Mouse (Mus musculus) neural tube, embryonic 12.5 days (tissue): ENCODE data around the gene Abhd16a. TPM values are rescaled to one million over a fixed set of nuclear protein-coding genes. Genes with fewer than 3 reads are reported as not detected.

ENCODE experiments used
- ATAC-seq: fragments of 200-750 bp; cut with Nextera tagmentation; 2 replicates; pipeline ENCODE4 v1.8.0; 2017; ENCODE audit warnings: low read depth, mild to moderate bottlenecking, moderate TSS enrichment, moderate library complexity; ENCODE audit not compliant: low FRiP score
- H3K27ac ChIP-seq: fragments of 300-500 bp; sonication (generic); 2 replicates; pipeline ENCODE4 v1.5.1; 2016
- H3K27me3 ChIP-seq: fragments of 300-500 bp; sonication (generic); replicated peaks from 2 replicates; pipeline ENCODE4 v1.6.1; 2016; ENCODE audit warnings: mild to moderate bottlenecking
- H3K36me3 ChIP-seq: fragments of 300-500 bp; sonication (generic); 2 replicates; pipeline ENCODE4 v1.6.1; 2016; ENCODE audit warnings: mild to moderate bottlenecking
- H3K4me1 ChIP-seq: fragments of 300-500 bp; sonication (generic); 2 replicates; pipeline ENCODE4 v1.6.1; 2016
- H3K4me2 ChIP-seq: fragments of 300-500 bp; sonication (generic); replicated peaks from 2 replicates; pipeline ENCODE4 v1.6.1; 2016; ENCODE audit warnings: mild to moderate bottlenecking
- H3K4me3 ChIP-seq: fragments of 300-500 bp; sonication (generic); 2 replicates; pipeline ENCODE4 v1.5.1; 2016
- H3K9ac ChIP-seq: fragments of 300-500 bp; sonication (generic); 2 replicates; pipeline ENCODE4 v1.6.1; 2016; ENCODE audit warnings: mild to moderate bottlenecking
- H3K9me3 ChIP-seq: fragments of 300-500 bp; sonication (generic); 2 replicates; pipeline ENCODE4 v1.6.1; 2016; ENCODE audit warnings: mild to moderate bottlenecking
- WGBS: fragments of 180-500 bp; shearing (Covaris S2); methylation state at CpG from one replicate; pipeline ENCODE4 v1.1.7; 2016; 5-methylcytosine and 5-hydroxymethylcytosine counted together
- polyA plus RNA-seq: library from polyadenylated mRNA; unstranded; fragments of >200 nt; fragmentation: Nextera tagmentation; extraction: Ambion mirVana; gene quantifications from 2 replicates; pipeline ENCODE4 v1.2.1, GENCODE M21; 2016

Gene Abhd16a
- polyA plus RNA-seq, 1 experiment from 2014 or later, result 83.6 TPM

GRCm38 (mm10) chr17:35050126-35050750 is 38.8 kb upstream of the Abhd16a start:
- no peak for ATAC-seq
- H3K4me1 ChIP-seq, result peaks cover 56% of the 10 kb centered on the region
- WGBS, result under 1% methylated on average over 27 of the region's 27 CpGs

DNA sequence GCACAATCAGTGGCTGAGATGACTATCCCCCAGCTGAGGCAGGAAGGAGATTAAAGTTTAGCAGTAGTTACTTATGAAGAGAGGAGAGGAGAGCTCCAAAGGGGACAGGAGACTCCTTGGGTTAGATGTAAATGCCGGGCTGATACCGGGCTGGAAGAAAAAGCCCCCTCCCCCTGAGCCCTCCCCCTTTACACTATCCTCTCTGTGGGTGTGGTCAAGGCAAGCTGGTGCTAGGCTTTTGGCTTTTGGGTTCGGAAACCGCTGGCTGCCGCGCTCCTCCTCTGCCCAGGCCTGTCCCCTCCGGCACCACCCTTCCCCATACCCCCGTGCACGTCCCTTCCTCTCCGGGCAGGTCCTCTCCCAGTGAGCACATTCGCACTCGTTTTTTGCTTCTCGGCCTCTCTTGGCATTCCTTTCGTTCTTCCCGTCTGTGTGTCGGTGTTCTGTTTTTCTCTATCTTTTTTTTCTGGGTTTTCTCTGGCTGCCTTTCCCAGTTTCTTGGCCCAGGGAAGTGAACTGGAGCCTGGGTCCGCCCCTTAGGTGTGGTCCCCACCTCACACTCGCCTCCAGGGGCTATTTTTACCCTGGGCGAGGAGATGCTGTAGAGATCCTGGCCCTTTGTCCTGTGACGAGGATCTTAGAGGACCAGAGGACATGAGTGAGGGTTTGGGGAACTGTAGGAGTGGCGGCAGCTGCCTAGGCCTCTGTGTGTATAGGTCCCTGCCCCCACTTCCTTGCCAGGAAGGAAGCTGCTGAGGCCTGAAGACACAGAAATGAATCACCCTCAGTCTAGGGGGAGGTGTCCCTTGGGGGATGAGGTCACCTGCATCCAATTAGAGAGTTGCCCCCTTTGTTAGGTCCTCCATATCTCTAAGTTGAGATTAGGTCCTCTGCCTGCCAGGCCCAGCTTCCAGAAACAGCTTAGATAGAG is 37.6 kb upstream of the Abhd16a start:
- Histone ChIP-seq H3K4me1 (peaks cover 52% of the 10 kb centered on the region), H3K4me2 (peak overlapping the region; percentile 82), H3K4me3 (peak overlapping the region; percentile 42), H3K27ac (peak overlapping the region; percentile 83), H3K27me3 (no peaks in the 10 kb centered on the region), H3K36me3 (peaks cover 33% of the 10 kb centered on the region), H3K9ac (peak overlapping the region; percentile 80), H3K9me3 (no peaks in the 10 kb centered on the region)
- WGBS, result 2% methylated on average over 21 of the region's 21 CpGs
- peak; percentile 61 for ATAC-seq

More at GRCm38 (mm10) chr17:35050126-35050750, 38.8 kb upstream of the Abhd16a start:
- H3K27ac ChIP-seq, result peak overlapping the region; percentile 69
- H3K27me3 ChIP-seq, result no peaks in the 10 kb centered on the region
- H3K9me3 ChIP-seq, result no peaks in the 10 kb centered on the region
- H3K4me3 ChIP-seq, result peak overlapping the region; percentile 42
- H3K4me2 ChIP-seq, result peak overlapping the region; percentile 82
- H3K36me3 ChIP-seq, result peaks cover 22% of the 10 kb centered on the region
- H3K9ac ChIP-seq, result peak overlapping the region; percentile 80

GRCm38 (mm10) chr17:35052271-35052798 is 36.7 kb upstream of the Abhd16a start:
- peak overlapping the region; percentile 82 for H3K4me2 ChIP-seq
- H3K27me3 ChIP-seq, result no peaks in the 10 kb centered on the region
- peak overlapping the region; percentile 83 for H3K27ac ChIP-seq
- peaks cover 35% of the 10 kb centered on the region for H3K36me3 ChIP-seq
- WGBS, result 84% methylated on average over 12 of the region's 12 CpGs
- no peaks in the 10 kb centered on the region for H3K9me3 ChIP-seq
- peak overlapping the region; percentile 42 for H3K4me3 ChIP-seq
- peaks cover 46% of the 10 kb centered on the region for H3K4me1 ChIP-seq
- ATAC-seq, result no peak
- peak overlapping the region; percentile 80 for H3K9ac ChIP-seq

GRCm38 (mm10) chr17:35055691-35056495 is 33.2 kb upstream of the Abhd16a start:
- H3K27me3 ChIP-seq, result no peaks in the 10 kb centered on the region
- no peak for ATAC-seq
- H3K4me1 ChIP-seq, result peaks cover 40% of the 10 kb centered on the region
- H3K27ac ChIP-seq, result no peak overlapping the region
- no peaks in the 10 kb centered on the region for H3K9me3 ChIP-seq
- 92% methylated on average over 7 of the region's 7 CpGs for WGBS
- H3K4me2 ChIP-seq, result no peak overlapping the region
- H3K4me3 ChIP-seq, result no peak overlapping the region
- H3K9ac ChIP-seq, result no peak overlapping the region
- H3K36me3 ChIP-seq, result peaks cover 43% of the 10 kb centered on the region

GRCm38 (mm10) chr17:35057090-35057489 is 32.0 kb upstream of the Abhd16a start:
- 79% methylated on average over 3 of the region's 3 CpGs for WGBS
- no peak overlapping the region for H3K4me2 ChIP-seq
- no peaks in the 10 kb centered on the region for H3K27me3 ChIP-seq
- ATAC-seq, result no peak
- H3K27ac ChIP-seq, result no peak overlapping the region
- H3K4me1 ChIP-seq, result peaks cover 30% of the 10 kb centered on the region
- peaks cover 53% of the 10 kb centered on the region for H3K36me3 ChIP-seq
- no peaks in the 10 kb centered on the region for H3K9me3 ChIP-seq
- no peak overlapping the region for H3K9ac ChIP-seq
- no peak overlapping the region for H3K4me3 ChIP-seq

- H3K27me3 ChIP-seq, result no peaks in the 10 kb centered on the region
- 0 out of 2 replicates have a peak, but pooled peaks have one; percentile 0 for ATAC-seq
- no peak overlapping the region for H3K4me3 ChIP-seq
- H3K36me3 ChIP-seq, result peaks cover 56% of the 10 kb centered on the region
- H3K9ac ChIP-seq, result 0 out of 2 replicates have a peak overlapping the region, but pooled peaks have one; percentile 13
- H3K27ac ChIP-seq, result no peak overlapping the region
- 70% methylated on average over 9 of the region's 9 CpGs for WGBS
- H3K4me1 ChIP-seq, result peaks cover 21% of the 10 kb centered on the region
- H3K9me3 ChIP-seq, result no peaks in the 10 kb centered on the region
- H3K4me2 ChIP-seq, result peak overlapping the region; percentile 94
These were observed 30.7 kb upstream of the Abhd16a start for GRCm38 (mm10) chr17:35058316-35058715.

DNA sequence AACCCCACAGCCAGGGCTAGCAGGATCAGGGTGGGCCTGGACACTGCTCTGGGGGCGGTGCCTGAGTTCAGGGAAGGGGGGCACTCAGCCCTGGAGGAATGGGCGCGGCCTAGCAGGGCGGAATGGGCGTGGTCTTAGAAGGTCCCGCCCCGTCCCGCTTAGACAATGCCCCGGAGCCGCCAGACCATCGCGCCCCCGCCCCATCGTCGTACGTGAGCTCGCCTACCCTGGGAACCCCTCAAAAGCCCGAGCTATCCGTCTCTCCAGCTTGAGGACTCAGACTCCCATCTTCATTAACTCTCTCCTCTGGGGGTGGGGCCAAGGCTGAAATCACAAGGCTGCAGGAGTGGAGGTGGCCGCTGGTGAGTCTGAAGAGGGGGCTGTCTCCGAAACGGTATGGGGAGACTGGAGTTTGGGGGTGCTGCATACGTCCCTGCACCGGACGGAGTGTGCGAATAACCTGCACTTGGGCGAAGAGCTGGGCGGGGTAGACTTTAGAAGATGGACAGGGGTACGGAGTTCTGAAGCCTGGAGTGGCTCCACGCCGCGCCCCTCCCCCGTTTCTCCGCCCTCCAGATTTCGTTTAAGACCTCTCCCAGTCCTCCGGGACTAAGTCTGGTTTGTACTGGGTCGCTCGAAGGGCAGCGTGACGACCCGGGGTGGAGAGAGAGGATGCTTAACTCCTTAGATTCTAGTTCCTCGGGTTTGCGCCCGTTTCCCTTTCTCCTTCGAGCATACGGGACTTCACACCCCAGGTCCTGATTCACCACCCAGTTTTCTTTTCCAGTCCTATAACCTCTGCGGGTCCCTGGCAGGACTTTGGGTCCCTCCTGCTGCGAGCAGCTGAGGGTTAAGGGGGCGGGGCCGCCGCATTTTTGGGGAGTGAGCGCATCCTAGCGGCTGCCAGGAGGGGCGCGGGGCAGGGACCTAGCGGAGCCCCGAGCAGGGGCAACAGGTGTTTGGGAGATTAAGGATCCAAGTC is 29.9 kb upstream of the Abhd16a start, which contains the start of gene Ddah2:
Gene Ddah2 (plus strand): TSS at position 125 of the 982 bp plus-strand sequence.
- Histone ChIP-seq H3K27me3 (0 out of 2 replicates have a peak, but pooled peaks cover 3% of the 10 kb centered on the region), H3K9me3 (no peaks in the 10 kb centered on the region), H3K4me3 (peak within 1 kb of the TSS; percentile 80), H3K27ac (peak within 1 kb of the TSS; percentile 75), H3K36me3 (peaks cover 50% of the 10 kb centered on the region), H3K9ac (peak within 1 kb of the TSS; percentile 86), H3K4me1 (peaks cover 23% of the 10 kb centered on the region), H3K4me2 (peak within 1 kb of the TSS; percentile 94)
- WGBS, result under 1% methylated on average over 57 of the region's 57 CpGs
- ATAC-seq, result peak; percentile 93

GRCm38 (mm10) chr17:35060071-35060470 is 29.0 kb upstream of the Abhd16a start:
- peak overlapping the region; percentile 80 for H3K4me3 ChIP-seq
- 0 out of 2 replicates have a peak, but pooled peaks have one; percentile 0 for ATAC-seq

DNA sequence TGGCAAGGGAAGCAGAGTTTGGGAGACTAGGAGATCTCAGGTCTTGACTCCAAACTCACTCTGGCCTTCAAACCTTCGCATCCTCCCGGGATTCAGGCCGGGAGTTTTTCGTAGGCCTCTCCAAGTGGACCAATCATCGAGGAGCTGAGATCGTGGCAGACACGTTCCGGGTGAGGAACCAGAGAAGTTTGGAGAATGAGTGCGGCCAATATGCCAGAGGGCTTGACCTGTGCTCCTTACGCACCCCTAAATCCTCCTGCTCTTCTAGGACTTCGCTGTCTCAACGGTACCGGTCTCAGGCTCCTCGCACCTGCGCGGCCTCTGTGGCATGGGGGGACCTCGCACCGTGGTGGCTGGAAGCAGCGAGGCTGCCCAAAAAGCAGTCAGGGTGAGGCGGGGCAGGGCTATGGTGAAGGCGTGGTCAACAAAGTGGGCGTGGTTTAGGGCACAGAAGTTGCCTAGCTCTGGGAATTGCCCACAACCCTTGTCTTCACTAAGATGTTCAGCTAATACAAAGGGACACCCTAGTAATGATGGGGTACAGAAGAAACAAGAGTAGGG is 28.2 kb upstream of the Abhd16a start:
- peak overlapping the region; percentile 94 for H3K4me2 ChIP-seq
- H3K4me3 ChIP-seq, result peak overlapping the region; percentile 80; the same call in 1 of the 2 replicates
- H3K9ac ChIP-seq, result peak overlapping the region; percentile 86; the same call in 1 of the 2 replicates
- ATAC-seq, result no peak
- no peak overlapping the region for H3K27ac ChIP-seq
- peaks cover 36% of the 10 kb centered on the region for H3K4me1 ChIP-seq
- H3K9me3 ChIP-seq, result no peaks in the 10 kb centered on the region
- peaks cover 11% of the 10 kb centered on the region for H3K27me3 ChIP-seq
- peaks cover 39% of the 10 kb centered on the region for H3K36me3 ChIP-seq
- WGBS, result 57% methylated on average over 22 of the region's 22 CpGs

More at GRCm38 (mm10) chr17:35060071-35060470, 29.0 kb upstream of the Abhd16a start:
- peak overlapping the region; percentile 94 for H3K4me2 ChIP-seq
- H3K27ac ChIP-seq, result no peak overlapping the region
- peak overlapping the region; percentile 86 for H3K9ac ChIP-seq
- peaks cover 46% of the 10 kb centered on the region for H3K36me3 ChIP-seq
- H3K27me3 ChIP-seq, result 0 out of 2 replicates have a peak, but pooled peaks cover 4% of the 10 kb centered on the region
- H3K4me1 ChIP-seq, result peaks cover 29% of the 10 kb centered on the region
- no peaks in the 10 kb centered on the region for H3K9me3 ChIP-seq
- WGBS, result 23% methylated on average over 14 of the region's 14 CpGs

- Histone ChIP-seq H3K9ac (no peak overlapping the region; the same call in 1 of the 2 replicates), H3K4me2 (peak overlapping the region; percentile 94), H3K36me3 (peaks cover 35% of the 10 kb centered on the region), H3K9me3 (no peaks in the 10 kb centered on the region), H3K4me3 (no peak overlapping the region), H3K4me1 (peaks cover 37% of the 10 kb centered on the region), H3K27me3 (peaks cover 16% of the 10 kb centered on the region), H3K27ac (no peak overlapping the region)
- WGBS, result 85% methylated on average over 8 of the region's 8 CpGs
- no peak for ATAC-seq
These were observed 27.8 kb upstream of the Abhd16a start for GRCm38 (mm10) chr17:35061299-35061698.
